Mouse (Mus musculus) heart, embryonic 14.5 days (tissue): Measurements from ENCODE around the gene Cog8. TPM values are rescaled to one million over a fixed set of nuclear protein-coding genes. Genes with fewer than 3 reads are reported as not detected.

ENCODE experiments used
- ATAC-seq: fragments of 200-750 bp; cut with Nextera tagmentation; 2 replicates; pipeline ENCODE4 v1.8.0; 2017; ENCODE audit warnings: low read depth, moderate TSS enrichment; ENCODE audit not compliant: insufficient number of reproducible peaks, insufficient read depth, low FRiP score
- H3K27ac ChIP-seq, 2 experiments: fragments of 200-500 bp in 1 of 2; fragments of 300-500 bp in 1 of 2; sonication (generic) in 1 of 2; replicated peaks in 1 of 2; 2 replicates each; pipeline ENCODE4 v1.5.1; 2012 to 2014; ENCODE audit warnings: low read depth in 2 of 2, low read length in 2 of 2, control low read depth in 1 of 2, mild to moderate bottlenecking in 1 of 2, mixed read lengths in 1 of 2; ENCODE audit not compliant: control insufficient read depth in 1 of 2, insufficient read depth in 1 of 2
- H3K27me3 ChIP-seq: fragments of 300-500 bp; sonication (generic); 2 replicates; pipeline ENCODE4 v1.6.1; 2014; ENCODE audit warnings: mild to moderate bottlenecking, low read length, control low read depth; ENCODE audit not compliant: control insufficient read depth, insufficient read depth
- H3K36me3 ChIP-seq: fragments of 300-500 bp; sonication (generic); 2 replicates; pipeline ENCODE4 v1.6.1; 2014; ENCODE audit warnings: mild to moderate bottlenecking, control low read depth, low read length, mixed read lengths; ENCODE audit not compliant: control insufficient read depth, insufficient read depth
- H3K4me1 ChIP-seq, 2 experiments: fragments of 200-500 bp in 1 of 2; fragments of 300-500 bp in 1 of 2; sonication (generic) in 1 of 2; 2 replicates each; pipeline ENCODE4 v1.6.1; 2012 to 2014; ENCODE audit warnings: low read length in 2 of 2, control low read depth in 1 of 2, mixed read lengths in 1 of 2; ENCODE audit not compliant: control insufficient read depth in 2 of 2, insufficient read depth in 2 of 2
- H3K4me2 ChIP-seq: fragments of 300-500 bp; sonication (generic); 2 replicates; pipeline ENCODE4 v1.6.1; 2014; ENCODE audit warnings: mild to moderate bottlenecking, low read length
- H3K4me3 ChIP-seq, 2 experiments: fragments of 200-500 bp in 1 of 2; fragments of 300-500 bp in 1 of 2; sonication (generic) in 1 of 2; 2 replicates each; pipeline ENCODE4 v1.5.1; 2012 to 2014; ENCODE audit warnings: low read length in 2 of 2, mild to moderate bottlenecking in 2 of 2, control low read depth in 1 of 2, low read depth in 1 of 2, moderate library complexity in 1 of 2; ENCODE audit not compliant: control insufficient read depth in 1 of 2, insufficient read depth in 1 of 2
- H3K9ac ChIP-seq: fragments of 300-500 bp; sonication (generic); 2 replicates; pipeline ENCODE4 v1.6.1; 2014; ENCODE audit warnings: mild to moderate bottlenecking, low read length
- H3K9me3 ChIP-seq: fragments of 300-500 bp; sonication (generic); 2 replicates; pipeline ENCODE4 v1.6.1; 2016; ENCODE audit warnings: low read length, control low read depth; ENCODE audit not compliant: control insufficient read depth
- WGBS: fragments of 180-500 bp; shearing (Covaris S2); extraction: QIAGEN DNeasy Blood & Tissue Kit; methylation state at CpG from one replicate; pipeline ENCODE4 v1.1.7; 2014; 5-methylcytosine and 5-hydroxymethylcytosine counted together
- polyA plus RNA-seq: library from polyadenylated mRNA; unstranded; fragments of >200 nt; fragmentation: Nextera tagmentation; extraction: Ambion mirVana; gene quantifications from 2 replicates; pipeline ENCODE4 v1.2.1, GENCODE M21; 2014

Gene Cog8
- polyA plus RNA-seq, result 26.5 and 27.1 TPM in 2 replicates

DNA sequence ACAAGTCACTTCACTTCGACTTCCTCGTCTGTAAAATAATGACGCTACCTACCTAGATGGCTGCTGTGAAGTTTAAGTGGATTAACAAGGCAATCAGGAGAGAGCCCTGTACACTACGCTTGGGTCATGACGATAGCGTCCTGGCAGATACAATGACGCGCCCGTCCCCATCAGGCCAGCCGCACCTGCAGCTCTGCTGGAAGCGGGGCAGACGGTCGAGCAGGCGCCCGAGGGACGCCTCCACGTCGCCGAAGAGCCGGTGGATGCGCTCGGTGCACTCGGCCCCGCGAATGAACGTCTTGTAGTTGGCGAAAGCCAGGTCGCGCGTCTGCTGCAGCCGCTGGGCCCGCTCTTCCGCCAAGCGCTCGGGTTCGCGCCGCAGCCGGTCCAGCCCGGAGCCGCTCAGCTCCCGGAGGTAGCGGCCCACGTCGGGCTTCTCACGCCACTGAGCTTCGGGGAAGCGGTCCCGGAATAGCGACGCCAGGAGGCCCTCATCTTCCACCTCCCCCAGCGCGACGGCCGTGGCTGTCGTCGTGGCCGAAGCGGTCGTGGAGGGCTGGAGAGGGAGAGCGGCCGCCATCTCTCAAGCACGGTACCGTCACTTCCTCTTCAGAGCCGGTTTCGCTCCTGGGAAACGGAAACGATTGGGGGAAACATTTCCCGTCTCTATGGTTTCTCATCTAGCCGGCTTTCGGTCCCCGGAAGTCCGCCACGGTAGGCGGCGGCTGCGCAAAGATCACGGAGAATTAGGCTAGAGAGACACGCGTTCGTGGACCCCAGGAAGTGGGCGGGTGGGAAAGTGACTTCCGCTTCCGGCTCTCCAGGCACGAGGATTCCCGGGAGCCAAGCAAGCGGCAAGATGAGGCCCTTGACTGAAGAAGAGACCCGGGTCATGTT, at the start of gene Cog8, which contains the start of gene Nip7:
Cog8 (minus strand) TSS at position 614 of the 897 bp plus-strand sequence.
Nip7 (plus strand) TSS at position 802 of the 897 bp plus-strand sequence.
- peak; percentile 88 for ATAC-seq
- WGBS, result under 1% methylated on average over 85 of the region's 88 CpGs
- no peaks in the 10 kb centered on the region for H3K27me3 ChIP-seq
- H3K4me2 ChIP-seq, result peak within 1 kb of the TSS; percentile 98
- H3K4me3 ChIP-seq, result peak within 1 kb of the TSS; percentile 73 to 77
- peak within 1 kb of the TSS; percentile 86 for H3K9ac ChIP-seq
- peak within 1 kb of the TSS; percentile 63 to 71 for H3K27ac ChIP-seq
- peaks cover 4 to 19% of the 10 kb centered on the region in 2 experiments; a peak in 3 of 4 replicates for H3K4me1 ChIP-seq
- no peaks in the 10 kb centered on the region for H3K9me3 ChIP-seq
- H3K36me3 ChIP-seq, result peaks cover 59% of the 10 kb centered on the region

DNA sequence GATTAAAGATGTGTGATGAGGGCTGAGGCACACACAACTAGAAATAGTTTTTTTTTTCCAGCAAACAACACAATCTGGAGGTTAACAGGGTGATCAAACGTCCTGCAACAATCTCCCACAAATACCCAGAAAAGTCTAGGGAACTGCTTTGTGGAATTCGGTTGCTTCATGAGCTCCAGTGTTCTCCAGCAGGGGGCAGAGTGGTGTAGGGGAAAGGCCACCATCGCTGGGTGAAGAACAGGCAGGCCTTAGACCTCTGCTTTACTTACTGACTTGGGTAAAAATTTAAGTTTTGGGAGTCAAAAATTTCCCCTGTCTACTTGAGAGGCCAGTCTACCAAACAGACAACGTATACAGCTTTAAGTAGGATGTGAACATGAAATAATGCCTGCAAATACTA, 48.1 kb upstream of the Cog8 start:
- Histone ChIP-seq H3K27me3 (no peaks in the 10 kb centered on the region), H3K4me1 (no peaks in the 10 kb centered on the region), H3K9me3 (no peaks in the 10 kb centered on the region), H3K36me3 (no peaks in the 10 kb centered on the region), H3K9ac (no peak overlapping the region), H3K27ac (no peak overlapping the region), H3K4me2 (no peak overlapping the region), H3K4me3 (no peak overlapping the region)
- ATAC-seq, result no peak
- WGBS, result 10% methylated on average over 4 of the region's 4 CpGs

DNA sequence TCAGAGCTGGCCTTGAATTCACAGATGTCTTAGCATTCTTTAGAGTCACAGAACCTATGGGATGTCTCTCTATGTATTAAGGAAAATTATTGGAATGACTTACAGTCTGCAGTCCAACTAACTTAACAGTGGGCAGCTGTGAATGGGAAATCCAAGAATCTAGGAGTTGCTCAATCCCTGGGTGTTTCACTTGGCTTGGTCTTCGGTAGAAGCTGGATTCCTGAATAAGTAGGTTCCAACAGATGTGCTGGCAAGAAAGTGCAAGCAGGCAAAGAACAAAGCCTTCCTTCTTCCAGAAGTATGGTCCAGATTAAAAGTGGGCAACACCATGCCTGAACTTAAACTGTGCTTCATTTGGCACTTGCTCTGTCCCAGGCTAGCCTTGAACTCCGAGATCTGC, 44.1 kb upstream of the Cog8 start:
- 0 out of 4 replicates have a peak, but pooled peaks cover 0 to 5% of the 10 kb centered on the region in 2 experiments for H3K4me1 ChIP-seq
- WGBS, result 75% methylated on average over 2 of the region's 2 CpGs
- no peak overlapping the region for H3K27ac ChIP-seq
- no peak overlapping the region for H3K4me2 ChIP-seq
- ATAC-seq, result no peak
- H3K36me3 ChIP-seq, result no peaks in the 10 kb centered on the region
- no peak overlapping the region for H3K4me3 ChIP-seq
- H3K27me3 ChIP-seq, result no peaks in the 10 kb centered on the region
- H3K9ac ChIP-seq, result no peak overlapping the region
- H3K9me3 ChIP-seq, result no peaks in the 10 kb centered on the region

DNA sequence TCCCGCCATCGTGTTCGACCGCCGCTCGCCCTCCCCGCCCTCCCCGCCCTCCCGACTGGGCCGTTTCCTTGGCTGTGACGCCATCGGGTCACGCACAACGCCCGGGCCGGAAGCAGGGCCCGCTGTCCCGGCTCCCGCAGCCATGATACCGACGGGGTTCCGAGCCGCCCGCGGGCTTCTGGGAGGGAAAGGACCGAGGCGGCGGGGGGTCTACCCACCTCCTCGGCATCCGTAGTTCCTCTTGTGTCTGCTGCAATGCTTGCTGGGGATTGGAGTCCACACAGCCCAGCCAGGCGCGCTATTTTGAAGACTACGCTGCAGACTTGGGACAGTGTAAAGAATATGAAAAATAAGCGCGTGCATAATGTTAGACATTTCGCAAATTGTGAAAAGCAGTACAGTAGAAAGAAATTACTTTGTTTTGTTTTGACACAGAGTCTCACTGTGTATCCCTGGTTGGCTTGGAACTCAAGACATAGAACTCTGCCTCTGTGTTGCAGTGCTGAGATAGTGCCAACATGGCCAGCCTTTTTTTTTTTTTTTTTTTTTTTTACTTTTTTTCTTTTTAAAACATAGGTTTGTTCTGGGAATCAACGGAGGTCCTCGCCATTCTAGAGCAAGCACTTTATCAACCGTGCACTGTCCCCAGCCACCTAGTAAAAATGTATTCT, 40.0 kb upstream of the Cog8 start, which contains the start of gene Terf2:
Terf2 (minus strand) TSS at position 182 of the 671 bp plus-strand sequence.
- peaks cover 0 to 19% of the 10 kb centered on the region in 2 experiments for H3K4me1 ChIP-seq
- peak within 1 kb of the TSS; percentile 95 for H3K9ac ChIP-seq
- H3K4me2 ChIP-seq, result peak within 1 kb of the TSS; percentile 73
- peak within 1 kb of the TSS; percentile 79 to 92 for H3K4me3 ChIP-seq
- peak within 1 kb of the TSS; percentile 66 to 93 for H3K27ac ChIP-seq
- WGBS, result 4% methylated on average over 38 of the region's 39 CpGs
- peaks cover 28% of the 10 kb centered on the region for H3K36me3 ChIP-seq
- no peaks in the 10 kb centered on the region for H3K9me3 ChIP-seq
- peak; percentile 96 for ATAC-seq
- H3K27me3 ChIP-seq, result no peaks in the 10 kb centered on the region

DNA sequence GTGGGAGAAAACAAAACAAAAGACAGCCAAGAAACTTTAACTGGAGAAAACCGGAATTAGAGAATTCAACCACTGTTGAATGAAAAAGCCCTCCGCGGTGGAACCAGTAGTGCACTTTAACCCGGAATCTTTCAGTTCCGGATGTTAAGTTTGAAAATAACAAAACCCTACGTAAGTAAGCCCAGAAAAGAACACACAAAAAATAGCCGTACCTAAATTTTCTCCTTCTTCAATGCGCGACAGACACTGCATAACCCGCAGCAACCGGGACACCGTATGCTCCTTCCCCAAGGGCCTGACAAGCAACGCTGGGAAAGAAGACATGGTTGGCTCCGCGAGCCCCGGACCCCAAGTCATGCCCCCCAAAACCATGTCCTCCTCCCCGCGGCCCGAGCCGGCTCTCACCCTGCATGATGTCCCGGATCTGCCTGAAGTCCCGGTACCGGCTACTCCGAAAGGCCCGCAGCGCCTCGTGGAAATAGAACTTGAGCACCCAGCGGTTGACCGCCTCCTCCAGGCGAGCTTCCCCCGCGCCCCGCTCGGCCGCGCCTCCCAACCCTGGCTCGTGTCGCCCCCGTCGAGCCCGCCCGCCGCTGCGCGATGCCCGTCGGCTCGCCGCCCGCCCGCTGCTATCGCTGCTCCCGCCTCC, 39.4 kb upstream of the Cog8 start:
- H3K9me3 ChIP-seq, result no peaks in the 10 kb centered on the region
- WGBS, result under 1% methylated on average over 53 of the region's 53 CpGs
- H3K4me1 ChIP-seq, result peaks cover 0 to 19% of the 10 kb centered on the region in 2 experiments
- peak overlapping the region; percentile 79 to 92 for H3K4me3 ChIP-seq
- H3K36me3 ChIP-seq, result peaks cover 35% of the 10 kb centered on the region
- H3K27me3 ChIP-seq, result no peaks in the 10 kb centered on the region
- peak overlapping the region; percentile 66 to 93 for H3K27ac ChIP-seq
- H3K4me2 ChIP-seq, result peak overlapping the region; percentile 73
- peak overlapping the region; percentile 95 for H3K9ac ChIP-seq
- ATAC-seq, result peak; percentile 23

DNA sequence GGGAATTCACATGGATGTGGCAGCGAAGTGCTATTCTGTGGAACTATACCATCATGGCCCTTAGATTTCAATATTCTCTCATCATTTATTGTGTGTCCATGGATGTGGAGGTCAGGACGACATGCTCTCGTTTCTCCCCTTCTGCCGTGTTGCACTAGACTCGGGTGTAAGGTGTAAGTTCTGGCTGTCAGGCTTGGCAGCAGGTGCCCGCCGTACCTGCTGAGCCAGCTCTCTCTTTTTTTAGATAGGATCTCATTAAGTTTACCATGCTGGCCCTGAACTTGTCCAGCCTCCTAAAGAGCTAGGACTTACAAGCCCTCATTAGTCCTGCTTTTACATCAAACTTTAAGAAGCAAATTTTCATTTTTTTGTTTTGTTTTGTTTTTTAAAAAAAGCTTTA, 34.0 kb upstream of the Cog8 start:
- WGBS, result 92% methylated on average over 7 of the region's 7 CpGs
- H3K27me3 ChIP-seq, result no peaks in the 10 kb centered on the region
- no peak for ATAC-seq
- H3K9me3 ChIP-seq, result no peaks in the 10 kb centered on the region
- peaks cover 70% of the 10 kb centered on the region for H3K36me3 ChIP-seq
- H3K4me2 ChIP-seq, result no peak overlapping the region
- no peak overlapping the region for H3K27ac ChIP-seq
- peaks cover 0 to 14% of the 10 kb centered on the region in 2 experiments for H3K4me1 ChIP-seq
- H3K4me3 ChIP-seq, result no peak overlapping the region
- no peak overlapping the region for H3K9ac ChIP-seq

DNA sequence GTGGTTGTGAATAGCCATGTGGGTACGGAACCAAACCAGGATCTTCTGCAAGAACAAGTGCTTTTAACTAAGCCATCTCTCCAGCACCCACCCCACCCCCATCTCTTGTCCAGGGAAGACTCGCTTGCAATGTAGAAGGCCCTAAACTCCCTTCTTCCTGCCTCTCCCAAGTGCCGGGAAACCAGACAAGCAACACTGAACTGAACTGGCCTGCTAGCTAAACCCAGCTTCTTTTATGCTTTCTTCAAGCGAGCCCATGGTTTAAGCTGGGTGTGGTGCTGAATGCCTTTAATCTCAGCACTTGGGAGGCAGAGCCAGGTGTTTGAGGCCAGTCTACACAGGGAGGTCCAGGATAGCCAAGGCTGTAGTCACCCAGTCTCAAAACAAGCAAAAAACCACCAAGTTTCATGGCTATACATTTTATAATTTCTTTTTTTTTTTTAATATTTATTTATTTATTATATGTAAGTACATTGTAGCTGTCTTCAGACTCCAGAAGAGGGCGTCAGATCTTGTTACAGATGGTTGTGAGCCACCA, 32.1 kb upstream of the Cog8 start:
- Histone ChIP-seq H3K9me3 (no peaks in the 10 kb centered on the region), H3K27me3 (no peaks in the 10 kb centered on the region), H3K9ac (no peak overlapping the region), H3K36me3 (peaks cover 72% of the 10 kb centered on the region), H3K27ac (no peak overlapping the region), H3K4me3 (no peak overlapping the region), H3K4me2 (no peak overlapping the region), H3K4me1 (no peaks in the 10 kb centered on the region)
- 90% methylated on average over 5 of the region's 5 CpGs for WGBS
- no peak for ATAC-seq
